Mouse (Mus musculus) ES-Bruce4 (cell line): ENCODE results near the gene Trrap. TPM values are rescaled to one million over a fixed set of nuclear protein-coding genes. Genes with fewer than 3 reads are reported as not detected.
A peak's percentile ranks its signal among the peaks of the same experiment; 100 is the strongest.

Experiments
- H3K27ac ChIP-seq: 2 replicates; pipeline ENCODE4 v1.5.1; 2012; ENCODE audit warnings: low read length, inconsistent platforms; ENCODE audit not compliant: insufficient read depth
- H3K27me3 ChIP-seq: 2 replicates; pipeline ENCODE4 v1.6.1; 2012; ENCODE audit warnings: mild to moderate bottlenecking, low read length, inconsistent platforms; ENCODE audit not compliant: control insufficient read depth, poor library complexity, insufficient read depth, severe bottlenecking
- H3K36me3 ChIP-seq: 2 replicates; pipeline ENCODE4 v1.6.1; 2012; ENCODE audit warnings: inconsistent platforms, mild to moderate bottlenecking, low read length, moderate library complexity; ENCODE audit not compliant: control insufficient read depth, poor library complexity, insufficient read depth, severe bottlenecking
- H3K4me1 ChIP-seq: one replicate; pipeline ENCODE4 v1.8.1; 2011; ENCODE audit warnings: low read length; ENCODE audit not compliant: control insufficient read depth, insufficient read depth
- H3K4me3 ChIP-seq: 2 replicates; pipeline ENCODE4 v1.5.1; 2011; ENCODE audit warnings: low read depth, mild to moderate bottlenecking, low read length
- H3K9ac ChIP-seq: 2 replicates; pipeline ENCODE4 v1.6.1; 2012; ENCODE audit warnings: low read depth, mild to moderate bottlenecking, inconsistent platforms; ENCODE audit not compliant: poor library complexity, severe bottlenecking
- H3K9me3 ChIP-seq: replicated peaks from 2 replicates; pipeline ENCODE4 v1.6.1; 2012; ENCODE audit warnings: mild to moderate bottlenecking, low read length, inconsistent platforms; ENCODE audit not compliant: control insufficient read depth, poor library complexity, insufficient read depth, severe bottlenecking
- CTCF ChIP-seq: IDR thresholded peaks from one replicate; pipeline ENCODE4 v1.8.1; 2011; ENCODE audit warnings: low read depth, low read length
- EP300 ChIP-seq: IDR thresholded peaks from 2 replicates; pipeline ENCODE4 v1.6.1; 2011; ENCODE audit warnings: low read depth, low read length; ENCODE audit not compliant: insufficient read depth
- POLR2A ChIP-seq: IDR thresholded peaks from one replicate; pipeline ENCODE4 v1.8.1; 2011; ENCODE audit warnings: low read length; ENCODE audit not compliant: insufficient read depth
- polyA plus RNA-seq: library from polyadenylated mRNA; stranded (reverse); fragments of >200 nt; gene quantifications from 2 replicates; pipeline ENCODE4 v1.2.4, GENCODE M21; 2011; ENCODE audit warnings: low read depth; ENCODE audit not compliant: missing spikeins, insufficient read depth, insufficient read length

Trrap gene
- polyA plus RNA-seq, 1 experiment, result 106 TPM

DNA sequence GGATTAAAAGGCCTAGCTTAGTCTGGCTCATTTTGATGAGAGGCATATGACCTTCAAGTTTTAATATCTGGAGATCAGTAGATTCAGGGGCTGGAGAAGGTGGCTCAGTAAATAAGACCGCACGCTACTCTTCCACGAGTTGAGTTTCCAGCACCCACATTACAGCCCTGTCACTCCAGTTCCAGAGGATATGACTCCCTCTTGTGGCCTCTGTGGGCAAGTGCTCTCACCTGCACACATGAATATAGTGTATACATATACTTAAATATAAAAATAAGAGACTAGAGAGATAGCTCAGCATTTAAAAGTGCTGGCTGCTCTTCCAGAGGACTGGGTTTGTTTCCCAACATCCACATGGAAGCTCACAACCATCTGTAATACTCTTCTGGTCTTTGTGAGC lies 84.3 kb downstream of the Trrap start:
- Histone ChIP-seq H3K9ac (no peak overlapping the region), H3K4me3 (no peak overlapping the region), H3K4me1 (no peaks in the 10 kb centered on the region), H3K36me3 (no peaks in the 10 kb centered on the region), H3K27me3 (no peaks in the 10 kb centered on the region), H3K27ac (no peak overlapping the region), H3K9me3 (no peaks in the 10 kb centered on the region)
- no peak for TF ChIP-seq POLR2A
- TF ChIP-seq CTCF, result peak; percentile 52

DNA sequence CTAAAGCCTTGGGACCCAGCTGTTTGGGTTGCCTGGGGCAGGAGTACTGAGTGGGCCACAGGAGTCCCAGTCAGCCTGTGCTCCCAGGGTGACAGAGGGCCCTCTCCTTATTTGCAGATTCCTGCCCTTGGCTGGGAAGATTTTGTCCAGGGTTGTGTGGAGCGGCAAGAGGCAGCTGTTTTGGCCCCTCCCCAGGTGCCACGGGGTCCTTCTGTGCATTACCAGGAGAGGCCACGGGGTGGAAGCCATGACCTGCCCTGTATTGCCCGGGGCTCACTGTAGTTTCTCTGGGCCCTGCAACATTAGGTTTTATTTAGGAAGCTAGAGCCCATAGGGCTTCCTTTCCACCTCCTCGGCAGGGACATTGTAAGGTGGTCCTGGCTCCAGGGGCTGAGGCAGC lies 86.4 kb downstream of the Trrap start:
- no peak for TF ChIP-seq EP300
- peak; percentile 1 for TF ChIP-seq CTCF
- H3K4me1 ChIP-seq, result no peaks in the 10 kb centered on the region
- no peak overlapping the region for H3K9ac ChIP-seq
- H3K27ac ChIP-seq, result no peak overlapping the region
- peaks cover 4% of the 10 kb centered on the region; the same call in 1 of the 2 replicates for H3K36me3 ChIP-seq
- no peak overlapping the region for H3K4me3 ChIP-seq
- no peaks in the 10 kb centered on the region for H3K9me3 ChIP-seq
- H3K27me3 ChIP-seq, result no peaks in the 10 kb centered on the region

DNA sequence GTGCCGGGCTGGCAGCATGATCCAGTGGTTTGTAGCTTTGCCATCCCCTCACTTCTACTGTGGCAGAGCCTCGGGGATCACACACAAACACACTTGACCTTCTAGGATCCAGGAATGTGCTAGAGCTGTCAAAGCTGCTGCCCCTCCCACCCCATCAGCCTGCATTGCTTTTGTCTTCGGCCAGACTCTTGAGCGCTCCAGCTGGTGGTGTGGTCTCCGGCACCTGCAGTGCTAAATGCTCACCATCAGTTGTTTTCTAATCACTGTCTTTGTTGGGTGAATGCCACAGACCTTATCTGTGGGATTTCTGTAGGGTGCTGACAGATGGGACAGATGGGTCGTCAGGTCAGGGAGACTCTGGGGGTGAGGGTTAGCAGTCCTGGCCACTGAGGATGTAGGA lies 88.4 kb downstream of the Trrap start:
- Histone ChIP-seq H3K9me3 (no peaks in the 10 kb centered on the region), H3K4me3 (no peak overlapping the region), H3K9ac (no peak overlapping the region), H3K27ac (no peak overlapping the region), H3K36me3 (peaks cover 4% of the 10 kb centered on the region; the same call in 1 of the 2 replicates), H3K27me3 (no peaks in the 10 kb centered on the region), H3K4me1 (no peaks in the 10 kb centered on the region)
- TF ChIP-seq POLR2A (no peak), EP300 (peak; percentile 65; the same call in 1 of the 2 replicates), CTCF (no peak)

DNA sequence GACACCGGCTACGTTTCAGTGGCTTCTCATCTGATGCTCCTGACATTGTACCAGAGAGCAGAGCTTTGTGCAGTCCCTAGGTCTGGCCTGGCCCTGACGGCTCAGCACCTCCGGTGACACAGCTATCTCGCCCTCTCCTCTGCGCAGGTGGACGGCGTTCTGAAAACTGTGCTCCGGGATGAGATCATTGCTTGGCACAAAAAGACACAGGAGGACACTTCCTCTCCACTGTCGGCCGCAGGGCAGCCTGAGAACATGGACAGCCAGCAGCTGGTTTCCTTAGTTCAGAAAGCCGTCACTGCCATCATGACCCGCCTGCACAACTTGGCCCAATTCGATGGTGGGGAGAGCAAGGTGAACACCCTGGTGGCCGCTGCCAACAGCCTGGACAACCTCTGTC lies 91.0 kb downstream of the Trrap start:
- peaks cover 4% of the 10 kb centered on the region; the same call in 1 of the 2 replicates for H3K36me3 ChIP-seq
- TF ChIP-seq CTCF (no peak), POLR2A (no peak), EP300 (no peak)
- H3K4me3 ChIP-seq, result no peak overlapping the region

DNA sequence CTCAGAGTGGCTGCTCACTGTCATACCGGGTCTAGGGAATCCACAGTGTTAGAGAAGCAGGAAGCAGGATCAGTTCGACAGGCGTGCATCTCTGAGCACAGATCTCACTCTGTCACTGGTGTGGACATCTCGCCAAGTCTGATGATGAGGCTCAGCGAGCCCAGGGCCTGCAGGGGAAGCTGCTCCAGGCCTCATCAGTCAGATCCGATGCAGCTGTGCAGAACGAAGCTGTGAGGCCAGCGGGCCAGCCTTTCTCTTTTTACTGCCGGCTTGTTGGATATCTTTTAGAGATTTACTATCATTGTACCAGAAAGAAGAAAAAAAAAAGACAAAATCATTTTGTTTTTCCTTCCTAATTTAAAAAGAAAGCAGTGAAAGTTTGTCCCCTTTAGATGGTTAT lies 91.8 kb downstream of the Trrap start:
- Histone ChIP-seq H3K27me3 (no peaks in the 10 kb centered on the region), H3K36me3 (peaks cover 4% of the 10 kb centered on the region; the same call in 1 of the 2 replicates), H3K9ac (no peak overlapping the region), H3K4me1 (no peaks in the 10 kb centered on the region), H3K9me3 (no peaks in the 10 kb centered on the region), H3K4me3 (no peak overlapping the region), H3K27ac (no peak overlapping the region)
- no peak for TF ChIP-seq POLR2A
- TF ChIP-seq EP300, result no peak
- no peak for TF ChIP-seq CTCF

More for the DNA sequence above, 91.0 kb downstream of the Trrap start:
- no peak overlapping the region for H3K9ac ChIP-seq
- no peaks in the 10 kb centered on the region for H3K4me1 ChIP-seq
- H3K27ac ChIP-seq, result no peak overlapping the region
- H3K27me3 ChIP-seq, result no peaks in the 10 kb centered on the region
- no peaks in the 10 kb centered on the region for H3K9me3 ChIP-seq

DNA sequence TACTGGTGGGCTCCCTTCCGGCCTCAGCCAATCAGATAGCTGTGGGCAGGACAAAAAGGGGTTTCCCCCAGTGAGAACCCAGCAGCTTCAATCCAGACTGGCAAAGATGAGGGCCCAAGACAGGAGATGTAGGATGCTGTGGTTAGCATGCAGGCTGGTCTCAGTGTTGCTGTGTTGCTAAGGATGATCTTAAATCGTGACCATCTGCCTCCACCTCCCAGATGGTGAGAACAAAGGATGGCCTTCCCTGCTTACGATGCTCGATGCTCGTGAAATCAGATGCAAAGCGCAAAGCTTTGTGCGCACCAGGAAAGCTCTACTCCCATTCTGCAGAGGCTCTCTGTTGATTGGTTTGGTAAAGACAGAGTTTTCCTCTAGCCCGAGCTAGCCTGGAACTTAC lies 93.4 kb downstream of the Trrap start:
- H3K9ac ChIP-seq, result no peak overlapping the region
- peaks cover 4% of the 10 kb centered on the region; the same call in 1 of the 2 replicates for H3K36me3 ChIP-seq
- no peak overlapping the region for H3K4me3 ChIP-seq
- H3K27ac ChIP-seq, result no peak overlapping the region
- TF ChIP-seq POLR2A (no peak), EP300 (no peak), CTCF (no peak)
- H3K4me1 ChIP-seq, result no peaks in the 10 kb centered on the region
- 0 out of 2 replicates have a peak, but pooled peaks cover 1% of the 10 kb centered on the region for H3K9me3 ChIP-seq
- no peaks in the 10 kb centered on the region for H3K27me3 ChIP-seq
